ENCODE assay signal across 8 mouse cellular contexts in genomic region chr2:180119439-180120291, GRCm38 (mm10). TPM values are rescaled to one million over a fixed set of nuclear protein-coding genes. Genes with fewer than 3 reads are reported as not detected.
DNase-seq lines count a peak whose midpoint lies in the region; ATAC-seq and TF ChIP-seq lines count a peak whose summit lies in the region.

No protein-coding gene starts in this region.

- H3K9me3 ChIP-seq in heart, embryonic 10.5 days = no peaks in the 10 kb centered on the region
- no peaks in the 10 kb centered on the region for H3K9me3 ChIP-seq in E14TG2a.4 (ENCODE audit: low read length)
- H3K9me3 ChIP-seq in embryonic facial prominence, embryonic 11.5 days (replicated peaks; ENCODE audit: control insufficient read depth, low read length) = no peaks in the 10 kb centered on the region
- no peaks in the 10 kb centered on the region for H3K9me3 ChIP-seq in hindbrain, embryonic 15.5 days

- H3K27ac ChIP-seq in heart, embryonic 10.5 days = peak overlapping the region; percentile 89
- H3K27ac ChIP-seq in embryonic facial prominence, embryonic 11.5 days (replicated peaks; ENCODE audit: low read depth, low read length) = no peak overlapping the region
- H3K27ac ChIP-seq in hindbrain, embryonic 15.5 days (replicated peaks) = peak overlapping the region; percentile 79

- H3K4me3 ChIP-seq in heart, embryonic 10.5 days = peak overlapping the region; percentile 88
- H3K4me3 ChIP-seq in E14TG2a.4 (replicated peaks; ENCODE audit: low read length) = peak overlapping the region; percentile 95
- peak overlapping the region; percentile 78 for H3K4me3 ChIP-seq in embryonic facial prominence, embryonic 11.5 days (ENCODE audit: low read depth, low read length)
- peak overlapping the region; percentile 94 for H3K4me3 ChIP-seq in hindbrain, embryonic 15.5 days

- H3K27me3 ChIP-seq in heart, embryonic 10.5 days (ENCODE audit: insufficient read depth, poor library complexity, severe bottlenecking) = peaks cover 3% of the 10 kb centered on the region; the same call in 1 of the 2 replicates
- peaks cover 4% of the 10 kb centered on the region; the same call in 1 of the 2 replicates for H3K27me3 ChIP-seq in E14TG2a.4 (ENCODE audit: insufficient read depth, low read length)
- no peaks in the 10 kb centered on the region for H3K27me3 ChIP-seq in embryonic facial prominence, embryonic 11.5 days (ENCODE audit: control insufficient read depth, insufficient read depth, low read length)
- no peaks in the 10 kb centered on the region for H3K27me3 ChIP-seq in hindbrain, embryonic 15.5 days

- peak overlapping the region; percentile 83 for H3K4me2 ChIP-seq in embryonic facial prominence, embryonic 11.5 days (ENCODE audit: low read depth, low read length)
- peak overlapping the region; percentile 98 for H3K4me2 ChIP-seq in hindbrain, embryonic 15.5 days

- ATAC-seq in embryonic facial prominence, embryonic 11.5 days (replicated peaks; ENCODE audit: insufficient number of reproducible peaks, low FRiP score, low TSS enrichment, low read depth) = peak; percentile 7; the same call in 1 of the 2 replicates
- peak; percentile 6; the same call in 1 of the 2 replicates for ATAC-seq in hindbrain, embryonic 15.5 days (ENCODE audit: low FRiP score, low read depth)
- ATAC-seq in megakaryocyte progenitor cell, adult 5-6 weeks (replicated peaks; ENCODE audit: poor library complexity) = peak; percentile 7; the same call in 1 of the 2 replicates

- WGBS in heart, embryonic 10.5 days = 1% methylated on average over 68 of the region's 68 CpGs
- under 1% methylated on average over 65 of the region's 68 CpGs for WGBS in embryonic facial prominence, embryonic 11.5 days
- under 1% methylated on average over 56 of the region's 68 CpGs for WGBS in hindbrain, embryonic 15.5 days

- H3K36me3 ChIP-seq in heart, embryonic 10.5 days = peaks cover 8% of the 10 kb centered on the region
- no peaks in the 10 kb centered on the region for H3K36me3 ChIP-seq in E14TG2a.4 (ENCODE audit: insufficient read depth, low read length)
- no peaks in the 10 kb centered on the region for H3K36me3 ChIP-seq in embryonic facial prominence, embryonic 11.5 days (replicated peaks; ENCODE audit: control insufficient read depth, insufficient read depth, low read depth, low read length)
- peaks cover 5% of the 10 kb centered on the region for H3K36me3 ChIP-seq in hindbrain, embryonic 15.5 days

- no peak for DNase-seq in heart, embryonic 10.5 days (ENCODE audit: low spot score)
- no peak for DNase-seq in heart, adult 9 months (ENCODE audit: low spot score in 2 of 2)
- DNase-seq in embryonic facial prominence, embryonic 11.5 days (ENCODE audit: low spot score) = peak; percentile 45
- DNase-seq in left cerebral cortex, postnatal 25 days (ENCODE audit: low spot score in 2 of 2) = no peak
- DNase-seq in adrenal gland, adult (ENCODE audit: inconsistent age in 2 of 2, low spot score in 1 of 2) = no peak

- intact Hi-C loops in left cerebral cortex, postnatal 25 days (cut with DNase I) = loop anchor here (2.0 kb wide), 1 partner anchor 49 kb away; the partner anchor contains the start of gene Mtg2

- TF ChIP-seq CTCF in E14TG2a.4 (conservative IDR thresholded peaks at IDR 0.05; ENCODE audit: low read length) = no peak

- peak overlapping the region; percentile 82 for H3K9ac ChIP-seq in embryonic facial prominence, embryonic 11.5 days (replicated peaks; ENCODE audit: low read length)
- H3K9ac ChIP-seq in hindbrain, embryonic 15.5 days = peak overlapping the region; percentile 84

- H3K4me1 ChIP-seq in heart, embryonic 10.5 days = peaks cover 49% of the 10 kb centered on the region
- H3K4me1 ChIP-seq in E14TG2a.4 (replicated peaks; ENCODE audit: low read depth, low read length) = peaks cover 47% of the 10 kb centered on the region
- peaks cover 3% of the 10 kb centered on the region for H3K4me1 ChIP-seq in embryonic facial prominence, embryonic 11.5 days (ENCODE audit: control insufficient read depth, insufficient read depth, low read length)
- peaks cover 54% of the 10 kb centered on the region for H3K4me1 ChIP-seq in hindbrain, embryonic 15.5 days (replicated peaks)

RNA-seq across cellular contexts. Expression of gene Osbpl2, which starts 0.6 kb away (rescaled TPM):
- polyA plus RNA-seq in heart, embryonic 10.5 days (2016; fragmentation: Nextera tagmentation; extraction: Ambion mirVana) = 29.7 and 38.0 TPM in 2 replicates
- polyA plus RNA-seq in embryonic facial prominence, embryonic 11.5 days (2014; fragmentation: Nextera tagmentation; extraction: Ambion mirVana) = 31.5 and 33.0 TPM in 2 replicates
- polyA plus RNA-seq in hindbrain, embryonic 15.5 days (2015; fragmentation: Nextera tagmentation; extraction: Ambion mirVana) = 71.0 and 72.7 TPM in 2 replicates
- 20.0 and 22.2 TPM in 2 replicates for total RNA-seq in megakaryocyte progenitor cell, adult 5-6 weeks (2015)
- 35.8 and 40.8 TPM in 2 replicates for total RNA-seq in megakaryocyte progenitor cell, adult 5-6 weeks (2017)
- 10 to 100 TPM; 43.9 to 47.8 TPM for total RNA-seq in left cerebral cortex, postnatal 25 days (2021)

RNA-seq across cellular contexts. Expression of gene Hrh3, which starts 15.4 kb away (rescaled TPM):
- polyA plus RNA-seq in heart, embryonic 10.5 days (2016; fragmentation: Nextera tagmentation; extraction: Ambion mirVana) = 0.10 TPM in 1 of 2 replicates, not detected in the other
- 0.41 and 0.52 TPM in 2 replicates for polyA plus RNA-seq in embryonic facial prominence, embryonic 11.5 days (2014; fragmentation: Nextera tagmentation; extraction: Ambion mirVana)
- 2.0 and 2.6 TPM in 2 replicates for polyA plus RNA-seq in hindbrain, embryonic 15.5 days (2015; fragmentation: Nextera tagmentation; extraction: Ambion mirVana)
- total RNA-seq in megakaryocyte progenitor cell, adult 5-6 weeks (2015) = not detected in 2 replicates
- total RNA-seq in megakaryocyte progenitor cell, adult 5-6 weeks (2017) = not detected in 2 replicates
- 10 to 100 TPM; 74.4 to 96.9 TPM for total RNA-seq in left cerebral cortex, postnatal 25 days (2021)

RNA-seq across cellular contexts. Expression of gene Mtg2, which starts 49.3 kb away (rescaled TPM):
- polyA plus RNA-seq in heart, embryonic 10.5 days (2016; fragmentation: Nextera tagmentation; extraction: Ambion mirVana) = 28.2 and 29.7 TPM in 2 replicates
- polyA plus RNA-seq in embryonic facial prominence, embryonic 11.5 days (2014; fragmentation: Nextera tagmentation; extraction: Ambion mirVana) = 25.5 and 28.1 TPM in 2 replicates
- 30.3 and 34.8 TPM in 2 replicates for polyA plus RNA-seq in hindbrain, embryonic 15.5 days (2015; fragmentation: Nextera tagmentation; extraction: Ambion mirVana)
- total RNA-seq in megakaryocyte progenitor cell, adult 5-6 weeks (2015) = 6.4 and 9.3 TPM in 2 replicates
- 12.2 and 14.0 TPM in 2 replicates for total RNA-seq in megakaryocyte progenitor cell, adult 5-6 weeks (2017)
- total RNA-seq in left cerebral cortex, postnatal 25 days (2021) = 10 to 100 TPM; 14.9 to 19.2 TPM

RNA-seq across cellular contexts. Expression of gene Adrm1, which starts 51.6 kb away (rescaled TPM):
- 202 and 240 TPM in 2 replicates for polyA plus RNA-seq in heart, embryonic 10.5 days (2016; fragmentation: Nextera tagmentation; extraction: Ambion mirVana)
- 157 and 169 TPM in 2 replicates for polyA plus RNA-seq in embryonic facial prominence, embryonic 11.5 days (2014; fragmentation: Nextera tagmentation; extraction: Ambion mirVana)
- polyA plus RNA-seq in hindbrain, embryonic 15.5 days (2015; fragmentation: Nextera tagmentation; extraction: Ambion mirVana) = 189 and 207 TPM in 2 replicates
- total RNA-seq in megakaryocyte progenitor cell, adult 5-6 weeks (2015) = 67.6 and 85.2 TPM in 2 replicates
- 52.9 and 84.5 TPM in 2 replicates for total RNA-seq in megakaryocyte progenitor cell, adult 5-6 weeks (2017)
- 100 to 1,000 TPM in 1 of 2 experiments, 10 to 100 TPM in 1; 91.6 to 103 TPM for total RNA-seq in left cerebral cortex, postnatal 25 days (2021)
